In genomic region chr13:73310183-73310929, GRCm38 (mm10) we compare ENCODE assay signal across 7 mouse cellular contexts. TPM values are rescaled to one million over a fixed set of nuclear protein-coding genes. Genes with fewer than 3 reads are reported as not detected.
DNase-seq lines count a peak whose midpoint lies in the region; ATAC-seq and TF ChIP-seq lines count a peak whose summit lies in the region.

No protein-coding gene starts in this region.

- H3K9ac ChIP-seq in embryonic facial prominence, embryonic 12.5 days, result no peak overlapping the region
- no peak overlapping the region for H3K9ac ChIP-seq in limb, embryonic 14.5 days (ENCODE audit: low read depth, low read length, severe bottlenecking)
- no peak overlapping the region for H3K9ac ChIP-seq in neural tube, embryonic 11.5 days (ENCODE audit: low read length)

- DNase-seq in ovary, postnatal 36 days (ENCODE audit: low spot score), result peak; percentile 42
- DNase-seq in ovary, postnatal 10 days (ENCODE audit: low spot score), result no peak
- peak; percentile 14 for DNase-seq in T-cell, adult 2 months (ENCODE audit: low spot score)
- peak; percentile 76 for DNase-seq in hindbrain, embryonic 10.5 days (ENCODE audit: low spot score)
- DNase-seq in limb, embryonic 14.5 days (ENCODE audit: low spot score), result peak; percentile 25
- DNase-seq in neural tube, embryonic 11.5 days (ENCODE audit: low spot score), result peak; percentile 72

- no peaks in the 10 kb centered on the region for H3K9me3 ChIP-seq in embryonic facial prominence, embryonic 12.5 days
- no peaks in the 10 kb centered on the region for H3K9me3 ChIP-seq in hindbrain, embryonic 10.5 days
- H3K9me3 ChIP-seq in limb, embryonic 14.5 days (ENCODE audit: control insufficient read depth, low read length), result no peaks in the 10 kb centered on the region
- H3K9me3 ChIP-seq in neural tube, embryonic 11.5 days (ENCODE audit: control insufficient read depth, low read length), result no peaks in the 10 kb centered on the region

- H3K4me3 ChIP-seq in embryonic facial prominence, embryonic 12.5 days, result no peak overlapping the region
- H3K4me3 ChIP-seq in hindbrain, embryonic 10.5 days, result no peak overlapping the region
- no peak overlapping the region for H3K4me3 ChIP-seq in limb, embryonic 14.5 days (replicated peaks; ENCODE audit: low read length)
- no peak overlapping the region for H3K4me3 ChIP-seq in neural tube, embryonic 11.5 days (ENCODE audit: low read depth, low read length)

- no peak for TF ChIP-seq POLR2A in limb, embryonic 14.5 days (IDR thresholded peaks at IDR 0.05; ENCODE audit: borderline replicate concordance, extremely low read depth, insufficient read depth, insufficient read length)

- peaks cover 12% of the 10 kb centered on the region; the same call in 1 of the 2 replicates for H3K27me3 ChIP-seq in embryonic facial prominence, embryonic 12.5 days
- H3K27me3 ChIP-seq in hindbrain, embryonic 10.5 days (ENCODE audit: insufficient read depth, poor library complexity, severe bottlenecking), result peaks cover 36% of the 10 kb centered on the region; the same call in 1 of the 2 replicates
- H3K27me3 ChIP-seq in limb, embryonic 14.5 days (ENCODE audit: control insufficient read depth, insufficient read depth, low read length), result no peaks in the 10 kb centered on the region
- no peaks in the 10 kb centered on the region for H3K27me3 ChIP-seq in neural tube, embryonic 11.5 days (ENCODE audit: control insufficient read depth, insufficient read depth, low read length)

- H3K27ac ChIP-seq in embryonic facial prominence, embryonic 12.5 days, result no peak overlapping the region
- peak overlapping the region; percentile 18; the same call in 1 of the 2 replicates for H3K27ac ChIP-seq in hindbrain, embryonic 10.5 days
- H3K27ac ChIP-seq in limb, embryonic 14.5 days (replicated peaks; ENCODE audit: low read depth, low read length), result no peak overlapping the region
- no peak overlapping the region for H3K27ac ChIP-seq in neural tube, embryonic 11.5 days (ENCODE audit: low read depth, low read length)

- H3K4me1 ChIP-seq in embryonic facial prominence, embryonic 12.5 days, result no peaks in the 10 kb centered on the region
- peaks cover 23% of the 10 kb centered on the region for H3K4me1 ChIP-seq in hindbrain, embryonic 10.5 days (replicated peaks)
- H3K4me1 ChIP-seq in limb, embryonic 14.5 days (ENCODE audit: control insufficient read depth, insufficient read depth, low read length), result no peaks in the 10 kb centered on the region
- no peaks in the 10 kb centered on the region for H3K4me1 ChIP-seq in neural tube, embryonic 11.5 days (ENCODE audit: control insufficient read depth, insufficient read depth, low read length)

- ATAC-seq in embryonic facial prominence, embryonic 12.5 days (ENCODE audit: insufficient number of reproducible peaks, insufficient read depth, low FRiP score, low TSS enrichment), result peak; percentile 65; the same call in 1 of the 2 replicates
- no peak for ATAC-seq in limb, embryonic 14.5 days (ENCODE audit: low FRiP score, low read depth)
- peak; percentile 74; the same call in 1 of the 2 replicates for ATAC-seq in neural tube, embryonic 11.5 days (ENCODE audit: insufficient read depth, low FRiP score, low TSS enrichment)

- H3K36me3 ChIP-seq in embryonic facial prominence, embryonic 12.5 days, result no peaks in the 10 kb centered on the region
- no peaks in the 10 kb centered on the region for H3K36me3 ChIP-seq in hindbrain, embryonic 10.5 days
- no peaks in the 10 kb centered on the region for H3K36me3 ChIP-seq in limb, embryonic 14.5 days (ENCODE audit: control insufficient read depth, insufficient read depth, low read length)
- no peaks in the 10 kb centered on the region for H3K36me3 ChIP-seq in neural tube, embryonic 11.5 days (ENCODE audit: control insufficient read depth, insufficient read depth, low read length)

- 26% methylated on average over 8 of the region's 8 CpGs for WGBS in embryonic facial prominence, embryonic 12.5 days
- 21% methylated on average over 8 of the region's 8 CpGs for WGBS in hindbrain, embryonic 10.5 days
- WGBS in limb, embryonic 14.5 days, result 24% methylated on average over 8 of the region's 8 CpGs
- 24% methylated on average over 8 of the region's 8 CpGs for WGBS in neural tube, embryonic 11.5 days

- H3K4me2 ChIP-seq in embryonic facial prominence, embryonic 12.5 days (replicated peaks), result no peak overlapping the region
- no peak overlapping the region for H3K4me2 ChIP-seq in limb, embryonic 14.5 days (replicated peaks; ENCODE audit: low read depth, low read length, severe bottlenecking)
- H3K4me2 ChIP-seq in neural tube, embryonic 11.5 days (ENCODE audit: low read depth), result no peak overlapping the region

RNA-seq across cellular contexts. Expression of gene Mrpl36, which starts 18.0 kb away (rescaled TPM):
- polyA plus RNA-seq in embryonic facial prominence, embryonic 12.5 days (2016; fragmentation: Nextera tagmentation; extraction: Ambion mirVana), result 119 and 124 TPM in 2 replicates
- 139 and 152 TPM in 2 replicates for polyA plus RNA-seq in hindbrain, embryonic 10.5 days (2016; fragmentation: Nextera tagmentation; extraction: Ambion mirVana)
- 91.9 and 102 TPM in 2 replicates for polyA plus RNA-seq in limb, embryonic 14.5 days (2012; rRNA removed)
- polyA plus RNA-seq in limb, embryonic 14.5 days (2014; fragmentation: Nextera tagmentation; extraction: Ambion mirVana), result 116 and 122 TPM in 2 replicates
- 106 and 108 TPM in 2 replicates for polyA plus RNA-seq in neural tube, embryonic 11.5 days (2014; fragmentation: Nextera tagmentation; extraction: Ambion mirVana)

RNA-seq across cellular contexts. Expression of gene Ndufs6, which starts 18.0 kb away (rescaled TPM):
- polyA plus RNA-seq in embryonic facial prominence, embryonic 12.5 days (2016; fragmentation: Nextera tagmentation; extraction: Ambion mirVana), result 350 and 367 TPM in 2 replicates
- 401 and 402 TPM in 2 replicates for polyA plus RNA-seq in hindbrain, embryonic 10.5 days (2016; fragmentation: Nextera tagmentation; extraction: Ambion mirVana)
- polyA plus RNA-seq in limb, embryonic 14.5 days (2012; rRNA removed), result 159 and 199 TPM in 2 replicates
- 377 and 393 TPM in 2 replicates for polyA plus RNA-seq in limb, embryonic 14.5 days (2014; fragmentation: Nextera tagmentation; extraction: Ambion mirVana)
- 304 and 314 TPM in 2 replicates for polyA plus RNA-seq in neural tube, embryonic 11.5 days (2014; fragmentation: Nextera tagmentation; extraction: Ambion mirVana)

RNA-seq across cellular contexts. Expression of gene Irx4, which starts 50.1 kb away (rescaled TPM):
- 4.8 and 5.8 TPM in 2 replicates for polyA plus RNA-seq in embryonic facial prominence, embryonic 12.5 days (2016; fragmentation: Nextera tagmentation; extraction: Ambion mirVana)
- polyA plus RNA-seq in hindbrain, embryonic 10.5 days (2016; fragmentation: Nextera tagmentation; extraction: Ambion mirVana), result 5.4 and 8.0 TPM in 2 replicates
- polyA plus RNA-seq in limb, embryonic 14.5 days (2012; rRNA removed), result 6.7 and 7.4 TPM in 2 replicates
- 8.9 TPM in 2 replicates for polyA plus RNA-seq in limb, embryonic 14.5 days (2014; fragmentation: Nextera tagmentation; extraction: Ambion mirVana)
- polyA plus RNA-seq in neural tube, embryonic 11.5 days (2014; fragmentation: Nextera tagmentation; extraction: Ambion mirVana), result 2.2 and 2.6 TPM in 2 replicates
